Mouse (Mus musculus) testis, adult 2 months (tissue): ENCODE results near the gene Klk1b5.

Source experiments
- CTCF ChIP-seq: fragments of 200-500 bp; IDR thresholded peaks from 2 replicates; pipeline ENCODE4 v1.5.1; 2012; ENCODE audit warnings: low read depth, mild to moderate bottlenecking, inconsistent platforms, low read length, moderate library complexity; ENCODE audit not compliant: control insufficient read depth, insufficient read depth, insufficient replicate concordance
- POLR2A ChIP-seq: fragments of 200-500 bp; IDR thresholded peaks from 2 replicates; pipeline ENCODE4 v1.6.1; 2012; ENCODE audit warnings: low read depth, mild to moderate bottlenecking, inconsistent platforms, low read length, moderate library complexity; ENCODE audit not compliant: control insufficient read depth

GRCm38 (mm10) chr7:44253023-44253616, 37.4 kb downstream of the Klk1b5 start:
- TF ChIP-seq POLR2A (no peak), CTCF (no peak)
